Mouse (Mus musculus) layer of hippocampus, adult 9-11 months (tissue): ENCODE measurements around the gene Tmem150b.

Source experiments
- DNase-seq: peaks from one replicate; pipeline ENCODE4 v3.0.0; 2022

Tmem150b gene

DNA sequence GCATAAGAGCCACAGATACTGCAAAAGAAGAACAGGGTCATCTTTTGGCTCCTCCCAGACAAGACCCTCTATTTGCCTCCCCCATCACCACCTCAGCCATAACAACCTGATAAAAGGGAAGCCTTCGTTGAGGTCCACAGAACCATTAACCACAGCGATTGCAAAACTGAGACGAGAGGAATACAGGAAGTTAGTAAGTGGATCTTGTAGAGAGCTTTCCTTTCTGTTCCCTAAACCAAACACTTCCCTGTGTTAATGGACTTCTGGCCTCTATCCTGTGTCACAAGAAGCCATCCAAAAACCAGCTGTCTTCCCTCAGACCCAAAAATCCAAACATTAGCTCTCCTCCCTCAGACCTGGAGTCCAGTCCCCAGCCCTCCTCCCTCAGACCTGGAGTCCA, 690 bp downstream of the Tmem150b start:
- no peak for DNase-seq

DNA sequence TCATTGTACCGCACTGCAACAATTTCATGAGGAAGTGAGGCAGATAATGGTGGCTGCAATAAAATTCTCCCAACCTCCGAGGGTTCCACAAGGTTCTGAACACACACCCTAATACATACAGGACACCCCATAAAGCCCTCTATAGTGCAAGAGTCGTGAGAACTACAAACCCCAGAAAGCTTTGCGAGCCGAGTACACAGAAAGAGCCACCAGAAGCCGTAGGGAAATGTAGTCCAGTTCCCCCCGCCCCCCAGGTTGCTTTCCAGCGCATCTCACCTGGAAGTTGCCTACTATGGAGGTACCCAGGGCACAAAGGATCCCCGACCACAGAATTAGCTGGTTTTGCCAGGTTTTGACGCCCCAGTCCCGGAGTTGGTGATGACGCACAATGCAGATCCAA, 1.5 kb downstream of the Tmem150b start:
- peak; percentile 64 for DNase-seq

- DNase-seq, result no peak
Measured at GRCm38 (mm10) chr7:4719276-4719675, 5.8 kb downstream of the Tmem150b start.

DNA sequence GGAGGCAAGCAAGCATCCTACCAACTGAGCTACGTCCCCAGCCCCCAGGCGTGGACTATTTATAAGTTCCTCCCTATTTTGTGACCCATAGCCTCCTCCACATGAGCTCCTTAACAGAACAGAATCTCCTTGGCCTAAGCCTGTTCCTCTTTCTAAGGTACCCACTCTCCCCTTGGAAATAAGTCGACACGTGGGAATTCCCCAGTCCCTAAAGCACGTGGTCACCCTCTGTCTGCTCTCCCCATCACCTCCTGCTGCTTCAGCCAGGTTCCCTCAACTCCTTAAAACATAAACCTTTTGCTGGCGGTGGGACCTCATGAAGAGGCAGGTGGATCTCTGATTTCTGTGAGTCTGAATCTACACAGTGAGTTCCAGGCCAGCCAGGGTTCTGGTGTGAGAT, 8.1 kb downstream of the Tmem150b start:
- no peak for DNase-seq

GRCm38 (mm10) chr7:4712594-4712993, 12.5 kb downstream of the Tmem150b start:
- DNase-seq, result no peak

- no peak for DNase-seq
Measured at GRCm38 (mm10) chr7:4705098-4705497, 20.0 kb downstream of the Tmem150b start.

DNA sequence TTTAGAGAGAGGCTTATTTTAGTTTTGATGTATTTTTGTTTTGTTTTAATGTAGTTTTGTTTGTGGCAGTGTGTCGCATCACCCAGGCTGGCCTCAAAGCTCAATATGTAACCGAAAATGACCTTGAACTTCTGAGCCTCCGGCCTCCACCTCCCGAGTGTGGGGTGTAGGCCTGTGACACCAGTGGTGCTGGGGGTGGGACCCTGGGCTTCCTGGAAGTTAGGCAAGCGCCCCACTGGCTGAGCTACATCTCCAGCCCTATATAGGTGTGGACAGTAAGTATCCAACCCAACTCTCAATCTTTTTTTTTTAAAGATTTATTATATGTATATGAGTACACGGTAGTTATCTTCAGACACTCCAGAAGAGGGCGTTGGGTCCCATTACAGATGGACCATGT, 21.9 kb downstream of the Tmem150b start:
- no peak for DNase-seq

GRCm38 (mm10) chr7:4702334-4702733, 22.7 kb downstream of the Tmem150b start:
- no peak for DNase-seq

- no peak for DNase-seq
Measured at GRCm38 (mm10) chr7:4693004-4693403, 32.0 kb downstream of the Tmem150b start.

DNA sequence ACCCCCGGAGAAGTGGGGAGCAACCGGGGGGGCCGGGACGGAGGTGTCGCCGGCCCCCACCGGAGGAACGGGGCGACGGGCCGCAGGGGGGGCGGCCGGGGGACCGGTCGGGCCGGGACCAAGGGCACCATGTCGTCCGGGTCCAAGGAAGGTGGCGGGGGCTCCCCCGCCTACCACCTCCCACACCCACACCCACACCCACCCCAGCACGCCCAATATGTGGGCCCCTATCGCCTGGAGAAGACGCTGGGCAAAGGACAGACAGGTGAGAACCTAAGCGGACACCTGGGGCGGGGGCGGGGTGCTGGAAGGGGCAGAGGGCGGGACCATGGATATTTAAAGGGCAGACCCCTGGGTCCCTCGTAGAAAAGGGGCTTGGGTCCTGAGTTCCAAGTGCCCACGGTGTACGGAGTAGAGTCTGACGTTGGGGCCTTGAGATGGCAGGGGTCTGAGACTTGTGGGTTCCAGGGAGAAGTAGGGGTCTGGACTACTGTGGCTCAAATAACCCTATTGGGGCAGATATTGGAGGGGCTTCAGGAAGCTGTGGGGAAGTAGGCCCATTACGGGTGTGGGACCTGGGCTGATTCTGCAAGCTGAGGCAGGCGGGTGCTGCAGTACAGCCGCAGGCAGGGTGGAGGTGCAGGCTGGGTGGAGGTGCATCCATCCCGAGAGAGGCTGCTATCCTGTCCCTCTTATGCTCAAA, 33.9 kb downstream of the Tmem150b start:
- DNase-seq, result no peak

- DNase-seq, result peak; percentile 86
Measured at GRCm38 (mm10) chr7:4690387-4690786, 34.7 kb downstream of the Tmem150b start, which contains the start of gene Brsk1. TSS of gene Brsk1 (plus strand) at chr7:4690604.

GRCm38 (mm10) chr7:4684632-4685417, 40.2 kb downstream of the Tmem150b start, which contains the start of gene Hspbp1:
TSS of gene Hspbp1 (minus strand) at chr7:4685068.
- DNase-seq, result peak; percentile 97

DNA sequence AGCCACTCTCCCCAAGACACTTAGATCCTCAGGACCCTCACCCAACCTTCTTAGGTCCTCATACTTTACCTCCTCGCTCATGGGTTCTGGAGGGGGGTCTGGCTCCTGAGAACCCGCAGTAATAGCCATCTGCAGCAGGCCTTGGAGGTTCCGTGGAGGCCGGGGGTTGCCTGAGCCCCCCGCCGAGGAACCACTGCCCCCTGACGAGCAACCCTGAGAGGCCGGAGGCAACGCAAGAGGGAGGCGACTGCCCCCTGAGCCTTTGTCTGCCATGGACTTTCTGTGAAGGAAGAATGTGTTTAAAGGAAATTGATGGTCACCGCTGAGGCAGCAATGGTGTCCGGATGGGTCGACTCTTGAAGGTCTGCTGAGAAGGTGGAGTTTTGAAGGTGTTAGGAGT, 40.8 kb downstream of the Tmem150b start:
- DNase-seq, result no peak

- DNase-seq, result no peak
Measured at GRCm38 (mm10) chr7:4683307-4683706, 41.7 kb downstream of the Tmem150b start.

DNA sequence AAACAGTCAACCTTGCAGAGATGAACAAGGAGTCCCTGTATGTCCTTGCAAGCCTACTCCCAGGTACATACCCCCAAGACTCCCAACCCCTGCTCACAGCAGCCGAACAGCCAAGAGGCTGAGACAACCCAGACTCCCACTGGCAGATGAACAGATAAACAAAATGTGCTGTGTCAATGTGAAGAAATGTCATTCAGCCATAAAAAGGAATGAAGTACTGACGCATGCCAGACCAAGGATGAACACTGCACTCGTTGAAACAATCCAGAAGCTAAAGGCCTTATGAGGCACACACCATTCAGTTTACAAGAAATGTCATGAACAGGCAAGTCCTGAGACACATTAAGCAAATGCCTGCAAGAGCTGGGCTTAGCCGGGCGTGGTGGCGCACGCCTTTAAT, 49.8 kb downstream of the Tmem150b start:
- no peak for DNase-seq

DNA sequence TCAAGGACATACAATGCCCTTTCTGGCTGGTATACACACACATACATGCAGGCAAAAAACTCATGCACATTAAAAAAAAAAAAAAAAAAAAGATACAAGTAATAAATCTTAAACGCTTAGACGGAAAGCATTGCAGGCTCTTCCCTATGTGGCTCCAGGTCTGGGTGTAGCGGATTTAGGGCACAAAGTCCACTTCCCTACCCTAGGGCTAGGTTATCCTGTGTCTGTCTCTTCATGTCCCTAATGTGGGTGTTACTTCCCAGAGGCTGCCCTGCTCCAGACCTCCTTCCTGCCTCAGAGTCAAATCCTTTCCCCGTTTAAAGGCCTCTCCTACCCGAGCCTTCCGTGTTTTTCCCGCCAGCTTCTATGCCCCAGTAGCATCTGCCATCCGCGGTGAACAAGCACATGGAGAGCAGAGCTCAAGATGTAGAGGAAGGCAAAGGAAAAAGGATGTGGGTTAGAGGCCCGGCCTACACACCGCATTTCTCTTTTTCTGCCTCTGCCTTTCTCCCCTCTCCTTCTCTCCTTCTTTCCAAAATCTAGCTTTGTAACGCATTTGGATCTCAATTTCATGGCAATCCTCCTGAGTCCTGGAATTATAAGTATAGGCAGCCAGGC, 50.8 kb downstream of the Tmem150b start:
- DNase-seq, result no peak

DNA sequence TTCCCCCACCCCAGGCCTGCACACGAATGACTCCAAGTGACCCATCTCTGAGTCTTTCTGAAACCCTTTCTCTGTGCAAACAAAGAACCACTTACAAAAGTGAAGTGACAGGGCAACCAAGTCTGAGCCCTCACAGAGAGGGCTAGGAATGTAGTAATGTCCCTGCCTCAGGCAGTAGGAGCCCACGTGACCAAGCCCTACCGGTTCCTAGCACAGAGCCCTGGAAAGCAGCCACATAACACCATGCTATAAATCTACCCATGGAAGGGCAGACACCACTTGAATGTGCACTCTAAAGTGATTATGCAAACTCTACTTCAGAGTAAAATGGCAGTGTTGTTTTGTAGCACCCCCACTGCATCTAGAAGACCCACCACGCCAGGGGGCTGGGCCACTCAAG, 53.1 kb downstream of the Tmem150b start:
- no peak for DNase-seq

DNA sequence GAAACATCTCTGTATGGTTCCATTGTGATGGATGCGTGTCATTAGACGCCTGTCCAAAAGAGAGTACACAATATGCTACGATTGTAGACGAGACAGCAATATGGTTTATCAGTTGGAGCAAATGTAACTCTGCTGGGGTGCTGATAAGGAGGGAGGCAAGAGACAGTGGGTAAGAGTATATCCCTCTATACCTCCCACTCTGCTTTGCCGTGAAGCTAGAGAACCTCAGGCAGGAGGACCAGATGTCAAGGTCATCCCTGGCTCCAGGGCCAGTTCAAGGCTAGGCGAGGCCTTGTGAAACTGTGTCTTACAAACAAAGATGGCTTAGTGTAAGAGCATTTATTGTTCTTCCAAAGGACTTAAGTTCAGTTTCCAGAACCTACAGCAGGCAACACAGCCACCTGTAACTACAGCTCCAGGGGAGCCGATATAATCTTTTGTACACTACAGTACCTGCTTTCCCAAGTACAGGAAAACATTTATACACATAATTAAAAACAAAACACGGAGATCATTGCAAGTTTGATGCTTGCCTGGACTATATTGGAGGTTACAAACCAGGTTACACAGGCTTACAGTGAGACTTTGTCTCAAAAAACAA, 54.3 kb downstream of the Tmem150b start:
- DNase-seq, result no peak

DNA sequence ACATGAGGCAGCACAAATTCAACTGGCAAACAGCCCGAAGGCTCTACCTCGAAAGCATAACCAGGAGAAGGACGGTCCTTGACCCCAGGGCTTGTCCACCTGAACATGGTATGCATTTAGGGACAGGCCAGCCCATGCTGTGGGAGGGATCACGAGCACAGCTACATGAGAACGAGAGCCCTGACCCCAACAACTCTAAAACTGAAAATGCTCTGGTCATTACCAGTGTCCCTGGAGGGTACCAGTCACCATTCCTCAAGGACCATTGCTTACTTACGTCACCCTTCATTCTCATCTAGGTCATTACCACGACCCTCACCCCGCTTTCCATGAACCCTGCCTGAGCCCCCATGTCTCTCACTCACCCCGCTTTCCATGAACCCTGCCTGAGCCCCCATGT, 55.9 kb downstream of the Tmem150b start:
- no peak for DNase-seq

GRCm38 (mm10) chr7:4668506-4668905, 56.5 kb downstream of the Tmem150b start:
- DNase-seq, result no peak

DNA sequence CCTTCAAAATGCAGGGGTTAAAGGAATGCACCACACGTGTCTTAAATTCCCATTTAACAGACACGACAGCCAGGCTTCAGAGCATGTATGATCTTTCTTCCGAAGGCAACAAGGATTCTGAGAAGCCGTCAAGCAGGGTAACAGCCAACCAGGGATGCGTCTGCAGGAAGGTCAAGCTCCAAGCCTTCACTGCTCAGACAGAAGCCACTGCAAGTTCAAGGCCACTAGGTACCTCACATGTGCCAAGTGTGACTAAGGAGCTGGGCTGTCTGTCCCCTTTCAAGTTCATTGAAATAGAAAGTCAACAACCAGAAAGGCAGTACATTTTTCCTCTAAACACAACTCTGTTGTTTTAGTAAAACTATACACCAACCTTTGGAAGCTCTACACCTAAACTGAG, 58.2 kb downstream of the Tmem150b start:
- no peak for DNase-seq

- no peak for DNase-seq
Measured at GRCm38 (mm10) chr7:4663742-4664141, 61.3 kb downstream of the Tmem150b start.

DNA sequence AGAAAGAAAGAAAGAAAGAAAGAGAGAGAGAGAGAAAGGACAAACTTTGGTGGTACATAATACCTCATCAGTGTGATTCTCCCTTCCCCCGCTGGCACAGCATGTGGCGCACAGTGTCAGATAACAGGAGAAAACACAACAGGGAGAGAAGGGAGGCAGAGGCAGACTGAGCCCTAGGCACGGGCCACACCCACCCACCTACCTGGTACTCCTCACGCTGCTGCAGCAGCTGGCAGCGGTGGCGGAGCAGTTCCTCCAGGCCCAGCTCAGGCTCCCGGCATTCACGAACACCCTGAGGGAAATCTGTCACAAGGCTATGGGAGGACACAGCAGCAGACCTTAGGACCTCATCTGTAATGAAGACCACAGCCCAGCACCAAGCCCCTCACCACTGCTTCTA, 61.9 kb downstream of the Tmem150b start:
- no peak for DNase-seq
